Mouse (Mus musculus) embryonic fibroblast, embryonic 13.5 days (primary cell): Measurements from ENCODE around the gene Mlph.

ENCODE experiments used
- CTCF ChIP-seq: IDR thresholded peaks from 2 replicates; pipeline ENCODE4 v1.5.1; 2011; ENCODE audit warnings: mild to moderate bottlenecking, control low read depth, low read length, moderate library complexity, borderline replicate concordance; ENCODE audit not compliant: insufficient read depth
- POLR2A ChIP-seq: IDR thresholded peaks from 2 replicates; pipeline ENCODE4 v1.6.1; 2011; ENCODE audit warnings: low read depth, mild to moderate bottlenecking, control low read depth, low read length, moderate library complexity

DNA sequence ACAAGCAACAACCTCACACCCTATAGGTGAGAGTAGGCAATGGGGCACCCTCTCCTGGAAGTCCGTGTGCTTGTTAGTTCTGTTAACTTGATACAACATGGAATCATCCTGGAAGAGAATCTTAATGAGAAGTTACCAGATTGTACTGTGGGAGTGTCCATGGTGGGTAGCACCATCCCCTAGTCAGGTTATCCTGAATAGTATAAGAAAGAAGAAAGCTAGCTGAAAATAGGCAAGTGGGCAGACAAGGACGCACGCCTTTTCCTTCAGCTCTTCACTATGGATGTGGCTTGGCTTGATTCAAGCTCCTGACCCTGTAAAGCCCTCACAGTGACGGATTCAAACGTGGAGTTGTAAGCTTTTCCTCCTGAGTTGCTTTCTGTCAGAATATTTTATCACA, 15.1 kb upstream of the Mlph start:
- TF ChIP-seq POLR2A (no peak), CTCF (no peak)
